ENCODE assay signal across 15 mouse cellular contexts in genomic region chr6:28867516-28868251, GRCm38 (mm10). TPM values are rescaled to one million over a fixed set of nuclear protein-coding genes. Genes with fewer than 3 reads are reported as not detected.
A peak's percentile ranks its signal among the peaks of the same experiment; 100 is the strongest.
DNase-seq lines count a peak whose midpoint lies in the region; ATAC-seq and TF ChIP-seq lines count a peak whose summit lies in the region.
"Had no signal": no experiment of that assay in that cellular context is flagged by ENCODE, and none has a peak within 500 bp of the region (broad histone marks: within the 10 kb centered on the region; RNA-seq: fewer than 3 reads in every experiment).

No protein-coding gene starts in this region.

- H3K4me2 ChIP-seq in lung, embryonic 16.5 days (ENCODE audit: low read depth, low read length) = no peak overlapping the region
- H3K4me2 ChIP-seq in intestine, postnatal 0 days (replicated peaks; ENCODE audit: low read depth) = no peak overlapping the region
- H3K4me2 ChIP-seq in stomach, embryonic 15.5 days = no peak overlapping the region
- H3K4me2 ChIP-seq: limb, embryonic 13.5 days had no signal

- DNase-seq in heart, embryonic 10.5 days (ENCODE audit: low spot score) = no peak
- DNase-seq in heart, adult 11 months = no peak
- DNase-seq in lung, adult 2 months = no peak
- DNase-seq in cerebellum, postnatal 4 days (ENCODE audit: low spot score in 2 of 2) = no peak
- no peak for DNase-seq in adrenal gland, postnatal 4 days (ENCODE audit: low spot score in 2 of 2)
- DNase-seq: adrenal gland, postnatal 25 days; B cell, adult 2 months; cerebellum, postnatal 14 days; right cerebral cortex, postnatal 4 days; thymus, postnatal 14 days had no signal

- no peak for TF ChIP-seq POLR2A in lung, adult 2 months (IDR thresholded peaks at IDR 0.05; ENCODE audit: borderline replicate concordance, extremely low read depth, low read depth, low read length)

- H3K4me1 ChIP-seq in heart, embryonic 10.5 days = peaks cover 22% of the 10 kb centered on the region
- peaks cover 9% of the 10 kb centered on the region for H3K4me1 ChIP-seq in lung, embryonic 16.5 days (replicated peaks; ENCODE audit: control insufficient read depth, insufficient read depth, low read length)
- 0 out of 2 replicates have a peak, but pooled peaks cover 6% of the 10 kb centered on the region for H3K4me1 ChIP-seq in lung, adult 2 months (ENCODE audit: control insufficient read depth, insufficient read depth, low read length)
- peaks cover 14% of the 10 kb centered on the region; the same call in 1 of the 2 replicates for H3K4me1 ChIP-seq in intestine, postnatal 0 days (replicated peaks; ENCODE audit: control insufficient read depth, insufficient read depth, low read length)
- peaks cover 19% of the 10 kb centered on the region; the same call in 1 of the 2 replicates for H3K4me1 ChIP-seq in stomach, embryonic 15.5 days

- H3K9me3 ChIP-seq in heart, embryonic 10.5 days = no peaks in the 10 kb centered on the region
- H3K9me3 ChIP-seq in lung, embryonic 16.5 days (ENCODE audit: control insufficient read depth, low read length) = no peaks in the 10 kb centered on the region
- H3K9me3 ChIP-seq in intestine, postnatal 0 days (ENCODE audit: control insufficient read depth) = no peaks in the 10 kb centered on the region
- no peaks in the 10 kb centered on the region for H3K9me3 ChIP-seq in stomach, embryonic 15.5 days
- H3K9me3 ChIP-seq: limb, embryonic 13.5 days had no signal

- no peak overlapping the region for H3K9ac ChIP-seq in lung, embryonic 16.5 days (ENCODE audit: low read length)
- H3K9ac ChIP-seq in intestine, postnatal 0 days (ENCODE audit: low read depth, low read length) = no peak overlapping the region
- H3K9ac ChIP-seq in stomach, embryonic 15.5 days = no peak overlapping the region
- H3K9ac ChIP-seq: limb, embryonic 13.5 days had no signal

- 40% methylated on average over 2 of the region's 2 CpGs for WGBS in heart, embryonic 10.5 days
- WGBS in lung, embryonic 16.5 days = 0% methylated on average over 2 of the region's 2 CpGs
- WGBS in lung, adult 2 months = 24% methylated on average over 2 of the region's 2 CpGs
- 14% methylated on average over 2 of the region's 2 CpGs for WGBS in intestine, postnatal 0 days
- WGBS in stomach, embryonic 15.5 days = 51% methylated on average over 2 of the region's 2 CpGs

- no peaks in the 10 kb centered on the region for H3K27me3 ChIP-seq in heart, embryonic 10.5 days (ENCODE audit: insufficient read depth, poor library complexity, severe bottlenecking)
- H3K27me3 ChIP-seq in lung, embryonic 16.5 days (ENCODE audit: control insufficient read depth, insufficient read depth, low read depth, low read length) = no peaks in the 10 kb centered on the region
- no peaks in the 10 kb centered on the region for H3K27me3 ChIP-seq in intestine, postnatal 0 days (replicated peaks; ENCODE audit: control insufficient read depth, insufficient read depth, low read length)
- no peaks in the 10 kb centered on the region for H3K27me3 ChIP-seq in stomach, embryonic 15.5 days (replicated peaks)
- H3K27me3 ChIP-seq: limb, embryonic 13.5 days had no signal

- ATAC-seq in lung, embryonic 16.5 days (ENCODE audit: low read depth) = peak; percentile 61
- peak; percentile 76 for ATAC-seq in intestine, postnatal 0 days
- peak; percentile 85 for ATAC-seq in stomach, embryonic 15.5 days (ENCODE audit: insufficient read depth, low FRiP score, low read depth)

- 0 out of 2 replicates have a peak overlapping the region, but pooled peaks have one; percentile 22 for H3K27ac ChIP-seq in heart, embryonic 10.5 days
- no peak overlapping the region for H3K27ac ChIP-seq in lung, embryonic 16.5 days (ENCODE audit: low read length)
- H3K27ac ChIP-seq in intestine, postnatal 0 days (ENCODE audit: low read depth, low read length) = no peak overlapping the region
- peak overlapping the region; percentile 80 for H3K27ac ChIP-seq in stomach, embryonic 15.5 days
- H3K27ac ChIP-seq: limb, embryonic 13.5 days had no signal

- H3K36me3 ChIP-seq in heart, embryonic 10.5 days = no peaks in the 10 kb centered on the region
- H3K36me3 ChIP-seq in lung, embryonic 16.5 days (ENCODE audit: control insufficient read depth, insufficient read depth, low read length) = no peaks in the 10 kb centered on the region
- H3K36me3 ChIP-seq in intestine, postnatal 0 days (ENCODE audit: control insufficient read depth, insufficient read depth) = no peaks in the 10 kb centered on the region
- H3K36me3 ChIP-seq in stomach, embryonic 15.5 days = no peaks in the 10 kb centered on the region
- H3K36me3 ChIP-seq: limb, embryonic 13.5 days had no signal

- no peak for TF ChIP-seq CTCF in lung, adult 2 months (IDR thresholded peaks at IDR 0.05; ENCODE audit: insufficient read depth, low read length)
- no peak for TF ChIP-seq CTCF in intestine, postnatal 0 days (IDR thresholded peaks at IDR 0.05; ENCODE audit: low read depth)

- H3K4me3 ChIP-seq in heart, embryonic 10.5 days = no peak overlapping the region
- no peak overlapping the region for H3K4me3 ChIP-seq in lung, embryonic 16.5 days (ENCODE audit: low read length)
- no peak overlapping the region for H3K4me3 ChIP-seq in lung, adult 2 months (replicated peaks; ENCODE audit: extremely low read depth, low read depth, low read length)
- H3K4me3 ChIP-seq in intestine, postnatal 0 days (ENCODE audit: low read depth, low read length) = no peak overlapping the region
- no peak overlapping the region for H3K4me3 ChIP-seq in stomach, embryonic 15.5 days (replicated peaks)
- H3K4me3 ChIP-seq: erythroblast, embryonic 14.5 days; limb, embryonic 13.5 days had no signal

RNA-seq across cellular contexts. Expression of gene Lrrc4, which starts 36.1 kb away (rescaled TPM):
- 0.73 and 0.87 TPM in 2 replicates for polyA plus RNA-seq in heart, embryonic 10.5 days (2016; fragmentation: Nextera tagmentation; extraction: Ambion mirVana)
- 0.19 and 0.45 TPM in 2 replicates for polyA plus RNA-seq in lung, embryonic 16.5 days (2015; fragmentation: Nextera tagmentation; extraction: Ambion mirVana)
- polyA plus RNA-seq in lung, adult 2 months (2012; rRNA removed) = 0.57 and 0.82 TPM in 2 replicates
- polyA plus RNA-seq in intestine, postnatal 0 days (2015; fragmentation: Nextera tagmentation; extraction: Ambion mirVana) = 2.8 and 3.2 TPM in 2 replicates
- polyA plus RNA-seq in stomach, embryonic 15.5 days (2015; fragmentation: Nextera tagmentation; extraction: Ambion mirVana) = 0.41 and 0.70 TPM in 2 replicates
- 1 to 10 TPM; 6.4 to 7.0 TPM for total RNA-seq in adrenal gland, postnatal 4 days (2021)
- polyA plus RNA-seq: erythroblast, embryonic 14.5 days had no signal

Comparison
In these comparisons a context has a peak if more than half of its experiments do, and no peak if none do; other contexts are left out.
1. H3K27ac ChIP-seq: peak in heart, embryonic 10.5 days (single experiment) and stomach, embryonic 15.5 days (single experiment); none in lung, embryonic 16.5 days (single experiment) and intestine, postnatal 0 days (single experiment).
2. Peak in every context shown above with its lines, with median percentiles within 50 percentile points of each other: ATAC-seq.